Mouse (Mus musculus): ENCODE results near the gene Akap13.
"Not testable (repeated sequence)": the region's sequence is repeated elsewhere in the genome, so short reads cannot be mapped to it uniquely, and the experiment has no call there.

Gene Akap13

DNA sequence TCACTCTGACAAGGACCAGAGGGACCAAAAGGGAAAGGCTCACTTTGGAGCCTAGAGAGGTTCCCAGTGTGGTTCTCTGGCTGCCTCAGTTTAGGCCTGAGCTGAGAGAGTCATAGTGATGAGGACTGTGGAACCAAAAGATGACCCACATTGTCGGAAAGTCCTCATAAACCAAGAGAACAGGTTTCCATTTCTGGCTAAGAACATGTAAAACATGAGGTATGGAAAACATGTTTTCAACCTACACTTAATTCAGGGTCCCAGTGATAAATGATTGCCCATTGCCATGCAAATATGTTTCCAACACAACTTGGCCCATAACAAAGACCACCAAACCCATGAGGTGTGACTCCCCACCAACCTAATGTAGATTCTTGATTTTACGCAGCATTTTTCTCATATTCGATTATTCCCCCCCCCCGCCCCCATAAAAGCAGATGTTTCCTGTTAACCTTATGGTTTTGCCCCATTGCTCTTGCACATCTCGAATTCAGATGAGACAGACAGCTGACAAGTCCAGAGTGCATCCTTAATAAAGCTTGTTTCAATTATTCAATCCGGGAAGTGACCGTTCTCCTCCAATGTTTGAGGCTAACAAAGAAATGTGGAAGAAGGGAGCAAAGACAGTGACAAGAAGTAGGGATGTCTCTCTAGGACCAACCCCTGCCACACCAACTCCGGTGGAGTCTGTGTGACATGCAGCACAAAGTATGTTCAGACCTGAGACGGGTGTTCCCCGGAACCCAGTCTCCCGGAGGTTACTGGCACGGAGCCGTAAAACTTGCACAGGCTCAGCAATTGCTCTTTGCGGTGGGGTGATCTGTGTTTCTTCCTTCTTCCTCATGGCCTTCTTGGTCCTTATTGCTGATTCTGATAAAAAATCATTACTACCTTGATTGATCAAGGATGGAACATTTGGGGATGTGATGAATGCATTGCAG lies 330.3 kb downstream of the Akap13 start:
- CTCF ChIA-PET: interaction anchor here (0.6 kb wide), 1 partner anchor 7 kb away, joined by 3 read pairs; no protein-coding TSS in a partner anchor

DNA sequence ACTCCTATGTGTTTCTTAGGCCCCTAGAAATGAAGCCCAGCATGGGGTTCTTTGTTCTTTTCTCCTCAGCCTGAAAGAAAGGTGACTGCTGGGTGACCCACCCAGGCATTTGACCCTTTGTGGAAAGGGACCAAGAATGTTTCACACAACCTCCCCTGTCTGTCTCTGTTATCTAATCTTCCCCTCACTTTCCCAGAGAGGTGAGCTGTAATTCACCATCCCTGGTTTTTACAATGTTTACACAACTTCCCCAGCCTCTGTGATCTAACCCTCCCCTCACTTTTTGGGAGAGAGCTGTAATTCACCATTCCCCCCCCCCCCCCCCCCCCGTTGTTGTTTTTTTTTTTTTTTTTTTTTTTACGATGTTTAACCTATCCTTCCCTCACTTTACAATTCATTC lies 331.5 kb downstream of the Akap13 start:
- CTCF ChIA-PET: interaction anchor here (0.6 kb wide), 2 partner anchors 9 to 49 kb away, joined by 3 to 6 read pairs; no protein-coding TSS in a partner anchor

DNA sequence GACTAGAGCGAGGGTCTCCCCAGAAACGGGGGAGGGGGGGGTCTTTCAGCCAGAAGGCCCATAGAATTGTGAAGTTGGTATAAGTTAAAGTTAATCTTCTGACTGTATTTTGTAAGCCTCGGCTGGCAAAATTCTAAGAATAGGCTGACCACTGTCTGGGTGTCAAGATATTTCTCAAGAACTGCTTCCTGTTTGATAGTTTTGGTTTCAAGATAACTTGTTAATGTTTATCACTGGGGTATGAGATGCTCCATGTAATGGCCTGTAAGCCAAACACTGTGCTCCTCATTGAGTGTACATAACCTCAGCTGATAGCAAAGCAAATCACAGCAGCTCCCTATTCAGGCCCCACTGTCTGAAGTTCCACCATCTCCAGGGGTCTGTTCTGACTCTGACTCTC lies 332.0 kb downstream of the Akap13 start:
- CTCF ChIA-PET: interaction anchor here (0.6 kb wide), 1 partner anchor 94 kb away, joined by 4 read pairs; no protein-coding TSS in a partner anchor

DNA sequence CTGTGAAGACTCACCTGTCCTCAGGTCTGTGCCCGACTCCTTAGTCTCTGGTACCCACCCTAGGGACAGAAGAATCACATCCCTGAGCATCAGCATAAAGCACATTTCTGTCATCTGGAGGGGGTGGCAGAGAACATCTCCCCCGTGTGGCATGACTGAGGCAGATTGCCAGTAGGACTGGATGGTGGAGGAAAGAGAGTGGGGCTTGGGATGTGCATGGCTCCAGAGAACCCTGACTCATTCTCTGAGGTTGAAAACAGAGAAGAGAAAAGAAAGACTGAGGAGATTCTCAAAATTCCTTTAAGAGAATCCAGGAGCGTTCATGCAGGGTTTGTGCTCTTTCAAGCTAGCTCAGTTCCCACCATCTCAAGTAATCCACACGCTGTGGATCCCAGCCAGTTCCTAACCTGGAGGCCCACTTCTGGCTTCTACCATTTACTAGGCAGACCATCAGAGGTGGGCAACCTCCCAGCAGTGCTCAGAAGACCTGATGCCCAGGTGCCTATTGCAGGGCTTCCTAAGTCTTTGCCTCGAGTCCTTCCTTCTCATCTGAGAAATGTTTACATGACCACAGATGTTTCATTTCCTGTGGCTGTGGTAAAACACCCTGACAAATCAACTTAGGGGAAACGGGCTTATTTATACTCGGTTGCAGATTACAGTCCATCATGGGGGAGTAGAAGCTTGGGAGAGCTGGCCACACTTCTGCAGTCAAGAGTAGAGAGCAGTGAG lies 332.9 kb downstream of the Akap13 start:
- CTCF ChIA-PET: not testable (repeated sequence)

DNA sequence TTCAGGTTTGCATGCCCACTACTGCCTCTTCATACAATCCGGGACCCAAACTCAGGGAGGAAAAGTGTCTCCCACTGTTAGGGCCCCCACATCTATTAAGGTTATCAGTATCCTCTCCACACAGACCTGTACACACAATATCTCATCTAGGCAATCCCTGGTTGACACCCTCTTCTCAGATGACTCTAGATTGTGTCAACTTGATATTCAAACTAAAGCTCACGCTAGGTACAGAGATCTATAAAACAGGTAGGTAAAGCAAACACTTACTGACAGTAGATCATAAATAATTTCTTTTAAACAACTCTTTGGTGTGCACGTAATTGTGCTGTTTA lies 333.4 kb downstream of the Akap13 start:
- CTCF ChIA-PET: not testable (repeated sequence)

DNA sequence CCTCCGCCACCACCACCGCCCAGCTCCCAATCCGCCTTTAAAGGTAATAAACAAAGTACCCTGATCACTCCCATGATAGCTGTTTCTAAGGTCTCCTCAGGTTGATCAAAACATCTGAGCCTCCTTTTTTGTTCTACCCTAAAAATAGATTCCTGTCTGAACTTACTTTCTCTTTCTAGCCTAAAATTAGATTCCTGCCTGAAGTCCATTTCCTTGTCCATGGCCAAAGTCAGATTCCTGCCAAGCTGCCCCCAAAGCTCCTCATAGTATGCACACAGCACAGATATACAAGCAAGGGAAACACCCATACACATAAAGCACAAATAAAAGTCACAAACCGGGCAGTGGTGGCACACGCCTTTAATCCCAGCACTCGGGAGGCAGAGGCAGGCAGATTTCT lies 334.4 kb downstream of the Akap13 start:
- CTCF ChIA-PET: interaction anchor here (0.5 to 0.7 kb wide), 3 partner anchors 40 to 91 kb away, joined by 4 to 11 read pairs (median 4); no protein-coding TSS in a partner anchor

DNA sequence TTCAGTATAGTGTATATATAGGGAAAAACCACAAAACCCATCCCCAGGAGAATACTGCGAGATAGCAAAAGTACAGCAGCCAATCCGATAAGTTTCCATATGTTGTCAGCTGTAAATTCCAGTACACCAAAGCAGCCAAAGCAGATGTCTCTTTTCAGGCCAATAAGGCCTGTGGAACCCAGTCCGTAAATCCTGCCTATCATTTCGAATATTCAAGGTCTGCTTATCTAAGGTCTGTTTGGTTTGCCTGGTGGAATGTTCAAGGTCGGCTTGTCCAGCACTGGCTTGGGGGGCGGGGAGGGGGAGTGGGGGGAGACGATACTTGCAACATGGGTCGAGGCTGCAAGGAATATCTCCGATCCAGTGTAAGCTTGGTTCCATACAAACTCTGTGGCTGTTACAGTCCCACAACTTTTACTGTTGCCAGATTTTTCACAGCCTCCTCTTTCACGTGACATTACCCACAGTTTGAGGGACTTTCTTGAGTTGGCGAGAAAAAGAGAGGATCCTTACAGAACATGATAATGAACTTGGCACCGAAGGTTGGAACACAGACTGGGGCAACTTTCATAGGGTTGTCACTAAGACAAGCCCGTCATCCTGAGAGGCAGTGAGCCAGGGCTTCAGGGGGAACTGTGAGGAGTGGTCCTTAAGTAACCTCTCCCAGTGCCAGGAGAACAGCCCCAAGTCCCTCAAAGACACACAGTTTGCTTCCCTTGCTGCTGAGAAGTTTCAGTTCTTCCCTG lies 335.9 kb downstream of the Akap13 start:
- CTCF ChIA-PET: not testable (repeated sequence)

DNA sequence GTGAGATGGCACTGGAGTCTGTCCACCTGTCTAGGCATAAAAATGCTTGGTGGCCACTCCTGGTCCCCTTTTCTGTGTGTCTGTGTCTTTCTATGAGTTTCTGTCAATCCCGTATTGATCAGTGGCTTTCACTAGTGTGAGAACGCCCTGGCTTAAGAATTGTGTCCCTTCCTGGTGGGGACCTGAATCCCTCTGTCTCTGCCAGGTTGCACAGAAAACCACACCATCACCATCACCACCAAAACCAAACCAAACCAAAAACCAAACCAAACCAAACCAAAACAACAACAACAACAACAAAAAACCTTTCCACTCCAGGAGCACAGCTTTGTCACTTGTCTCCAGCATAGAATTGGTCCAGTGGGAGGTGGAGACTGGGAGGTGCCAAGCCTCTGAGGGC lies 337.8 kb downstream of the Akap13 start:
- CTCF ChIA-PET: interaction anchor here (0.7 kb wide), 1 partner anchor 426 kb away, joined by 13 read pairs; no protein-coding TSS in a partner anchor

DNA sequence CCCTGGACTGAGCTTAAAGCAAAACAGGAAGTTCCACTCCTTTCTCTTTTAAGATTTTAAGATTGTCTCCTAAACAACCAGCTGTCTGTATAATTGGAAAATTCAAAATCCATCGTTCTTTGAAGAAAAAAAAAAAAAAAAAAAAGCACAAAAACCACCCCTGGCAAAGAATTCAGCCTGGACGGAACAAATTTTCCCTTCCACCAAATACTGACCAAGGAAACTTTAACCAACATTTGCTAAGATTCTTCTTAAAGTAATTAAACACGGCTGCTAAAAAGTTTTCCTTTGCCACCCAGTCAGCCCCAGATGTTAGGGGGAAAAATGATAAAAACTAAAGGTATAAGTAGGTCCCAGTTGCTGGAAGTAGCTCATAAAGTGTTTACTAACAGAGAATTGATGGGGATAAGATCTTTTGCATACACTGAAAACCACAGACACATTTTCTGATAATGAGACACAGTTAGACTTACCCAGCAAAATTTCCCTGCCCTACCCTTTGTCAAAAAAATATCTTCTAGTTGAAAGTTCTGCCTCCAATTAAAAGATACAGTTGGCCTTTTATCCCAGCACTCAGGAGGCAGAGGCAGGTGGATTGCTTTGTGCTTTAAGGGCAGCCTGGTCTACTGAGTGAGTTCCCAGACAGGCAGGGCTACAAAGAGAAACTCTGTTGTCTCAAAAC lies 338.5 kb downstream of the Akap13 start:
- CTCF ChIA-PET: interaction anchor here (0.7 kb wide), 1 partner anchor 427 kb away, joined by 13 read pairs; no protein-coding TSS in a partner anchor

DNA sequence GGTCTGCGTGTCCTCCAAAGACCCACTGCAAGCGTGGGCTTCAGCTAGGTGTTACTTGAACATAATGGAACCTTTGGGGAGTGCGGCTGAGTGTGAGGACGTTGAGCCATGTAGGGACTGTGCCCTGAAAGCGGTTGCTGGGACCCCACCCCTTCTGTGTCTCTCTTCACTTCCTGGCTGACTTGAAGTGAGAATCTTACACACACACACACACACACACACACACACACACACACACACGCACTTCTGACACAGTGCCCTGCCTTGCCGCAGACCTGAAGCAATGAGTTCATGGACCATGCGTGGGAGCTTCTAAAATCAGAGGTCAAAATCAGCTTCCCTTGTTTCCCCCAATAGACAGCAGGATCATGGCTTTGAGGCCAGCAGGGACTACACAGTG lies 339.8 kb downstream of the Akap13 start:
- CTCF ChIA-PET: interaction anchor here (0.6 kb wide), 1 partner anchor 9 kb away, joined by 3 read pairs; no protein-coding TSS in a partner anchor

DNA sequence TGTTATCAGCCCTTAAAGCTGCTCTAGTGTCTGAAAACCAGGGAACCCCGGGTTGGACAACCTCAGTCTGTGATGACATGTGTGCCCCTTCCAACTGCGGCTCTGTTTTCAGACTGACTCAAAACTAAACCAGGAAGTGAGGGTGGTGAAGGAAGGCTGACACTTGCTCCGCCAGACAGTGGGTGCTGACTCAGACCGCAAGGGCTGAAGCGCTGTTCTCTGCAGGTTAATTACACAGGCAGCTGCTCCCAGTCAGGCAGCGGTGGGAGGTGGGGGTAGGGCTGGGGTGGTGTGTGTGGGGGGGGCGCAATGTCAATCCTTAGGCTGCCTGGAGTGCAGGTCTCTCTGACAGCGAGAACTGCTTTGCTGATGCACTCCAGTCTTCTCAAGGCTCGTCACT lies 341.1 kb downstream of the Akap13 start:
- CTCF ChIA-PET: interaction anchor here (0.7 kb wide), 1 partner anchor 68 kb away, joined by 4 read pairs; no protein-coding TSS in a partner anchor

DNA sequence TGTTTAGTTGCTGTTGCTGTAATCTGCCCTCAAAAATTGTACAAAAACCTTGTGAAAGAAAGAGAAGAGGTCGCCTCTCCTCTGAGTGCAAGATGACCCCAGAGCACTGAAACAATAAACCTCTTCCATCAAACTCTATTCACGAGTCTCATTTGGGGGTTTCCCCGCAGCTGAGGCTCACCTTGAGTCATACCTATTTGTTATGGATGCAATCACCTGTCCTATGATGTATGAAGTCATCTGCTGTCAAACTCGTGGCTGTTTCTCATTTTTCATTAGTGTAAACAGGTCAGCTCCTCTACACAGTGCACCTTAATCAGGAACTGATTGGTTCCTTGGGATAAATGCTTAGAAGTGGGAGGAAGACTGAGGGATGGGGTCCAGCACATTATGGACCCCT lies 345.2 kb downstream of the Akap13 start:
- CTCF ChIA-PET: interaction anchor here (0.5 kb wide), 1 partner anchor 308 kb away, joined by 5 read pairs; no protein-coding TSS in a partner anchor

DNA sequence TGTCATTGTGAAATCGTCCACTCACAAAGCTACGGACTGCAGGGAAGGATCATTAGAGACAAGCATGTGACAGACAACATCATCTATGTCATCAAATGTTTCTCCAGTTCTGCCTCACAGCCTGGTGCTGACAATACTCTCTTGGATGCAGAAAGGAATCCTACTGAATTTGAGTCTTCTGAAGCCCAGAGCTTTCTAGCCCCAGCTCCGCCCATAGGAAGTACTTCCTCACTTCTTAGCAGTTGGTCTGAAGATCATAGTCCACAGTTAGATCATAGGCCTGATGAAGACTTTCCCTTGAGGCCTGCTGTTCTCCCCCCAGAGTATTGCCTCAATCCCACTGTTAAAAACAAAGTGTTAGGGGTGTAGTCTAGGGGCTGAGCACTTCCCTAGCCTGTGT lies 345.7 kb downstream of the Akap13 start:
- CTCF ChIA-PET: interaction anchor here (0.5 kb wide), 1 partner anchor 309 kb away, joined by 5 read pairs; no protein-coding TSS in a partner anchor

DNA sequence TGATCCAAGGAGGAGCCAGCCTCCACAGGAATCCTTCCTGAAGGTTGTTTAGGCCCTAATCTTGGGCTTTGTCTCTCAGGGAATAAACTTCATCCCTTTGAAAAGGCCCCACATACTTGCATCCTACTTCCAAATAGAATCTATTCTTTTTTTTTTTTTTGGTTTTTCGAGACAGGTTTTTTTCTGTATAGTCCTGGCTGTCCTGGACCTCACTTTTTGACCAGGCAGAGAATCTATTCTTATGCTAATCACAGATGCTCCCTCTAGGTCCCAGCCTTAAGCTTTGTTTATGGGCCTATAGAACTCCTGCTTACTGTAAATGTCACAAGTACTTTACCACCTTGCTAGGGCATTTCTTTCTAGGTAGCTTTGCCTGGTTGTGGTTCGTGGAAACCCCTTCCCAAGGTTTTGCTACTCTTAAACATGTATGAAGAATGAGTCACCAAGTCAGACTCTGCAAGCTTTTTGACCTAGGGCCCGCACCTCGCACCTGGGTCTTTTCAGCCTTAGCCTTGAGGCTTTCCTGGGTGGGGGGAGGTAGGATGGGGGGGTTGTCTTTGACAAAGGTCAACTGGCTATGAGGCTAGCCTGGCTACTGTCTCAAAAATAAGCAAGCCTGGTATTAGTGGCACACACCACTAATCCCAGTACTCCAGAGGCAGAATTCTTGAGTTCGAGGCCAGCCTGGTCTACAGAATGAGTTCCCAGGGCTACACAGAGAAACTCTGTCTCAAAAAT lies 346.5 kb downstream of the Akap13 start:
- CTCF ChIA-PET: no interaction called here

DNA sequence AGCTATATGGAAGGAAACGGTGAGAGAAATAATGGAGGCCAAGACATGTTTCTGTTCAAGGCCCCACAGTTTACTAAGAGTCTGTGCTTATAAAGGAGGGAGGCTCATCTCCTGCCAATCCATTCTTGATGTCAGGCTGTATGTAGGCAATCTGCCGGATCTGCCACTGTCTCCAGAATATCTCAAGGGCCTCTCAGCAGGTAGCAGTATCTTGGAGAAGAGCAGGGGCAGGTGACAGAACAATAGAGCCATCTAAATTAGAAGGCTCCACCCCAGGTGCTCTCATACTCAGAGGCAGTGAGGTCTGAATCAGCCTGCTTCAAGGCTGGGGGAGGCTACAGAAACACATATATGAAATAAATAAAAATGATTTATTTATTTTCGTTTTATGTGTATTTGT lies 347.6 kb downstream of the Akap13 start:
- CTCF ChIA-PET: no interaction called here

Data from spleen, embryonic (tissue).